Mouse (Mus musculus) liver, adult 2 months (tissue): ENCODE data around the gene Serpina10.

ENCODE experiments used
- CTCF ChIP-seq: fragments of 200-500 bp; IDR thresholded peaks from 2 replicates; pipeline ENCODE4 v1.5.1; 2011; ENCODE audit warnings: low read depth, low read length, control low read depth
- POLR2A ChIP-seq: fragments of 200-500 bp; IDR thresholded peaks from 2 replicates; pipeline ENCODE4 v1.6.1; 2011; ENCODE audit warnings: low read length, control low read depth; ENCODE audit not compliant: insufficient read depth; ENCODE audit errors: extremely low read depth

DNA sequence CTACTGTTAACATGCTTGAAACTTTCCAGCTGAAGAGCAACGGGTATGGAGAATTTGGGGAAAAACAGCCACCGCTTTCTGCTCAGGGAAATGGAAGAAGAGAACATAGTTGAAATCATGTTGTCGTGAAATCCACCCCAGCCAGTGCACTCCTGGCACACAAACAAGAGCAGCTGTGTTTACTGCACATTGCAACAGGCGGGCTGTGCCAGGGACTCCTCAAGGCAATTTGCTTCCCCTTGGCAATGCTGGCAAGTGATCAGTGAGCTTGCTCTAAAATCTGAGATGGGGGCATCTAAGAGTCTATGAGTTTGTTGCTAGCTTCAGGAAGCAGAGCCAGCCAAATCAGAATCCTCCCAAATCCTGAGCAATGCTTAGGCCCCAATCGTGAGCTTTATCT lies 39.1 kb upstream of the Serpina10 start:
- TF ChIP-seq CTCF (no peak), POLR2A (no peak)
